18 mouse cellular contexts compared by ENCODE assay signal in genomic region chr8:64768645-64769044, GRCm38 (mm10). TPM values are rescaled to one million over a fixed set of nuclear protein-coding genes. Genes with fewer than 3 reads are reported as not detected.
A peak's percentile ranks its signal among the peaks of the same experiment; 100 is the strongest.
DNase-seq lines count a peak whose midpoint lies in the region; ATAC-seq lines count a peak whose summit lies in the region.
"Had no signal": no experiment of that assay in that cellular context is flagged by ENCODE, and none has a peak within 500 bp of the region (broad histone marks: within the 10 kb centered on the region; RNA-seq: fewer than 3 reads in every experiment).

No protein-coding gene starts in this region.

- peak; percentile 30 to 49; a peak in 3 of 4 replicates for ATAC-seq in hematopoietic stem cell, adult 5-6 weeks (replicated peaks in 1 of 2; ENCODE audit: insufficient read depth in 1 of 2, low FRiP score in 2 of 2, low TSS enrichment in 1 of 2, low read depth in 1 of 2, poor library complexity in 2 of 2, severe bottlenecking in 2 of 2)
- ATAC-seq in neutrophil, adult 5-6 weeks (ENCODE audit: extremely low read depth, insufficient number of reproducible peaks, low FRiP score, poor library complexity, severe bottlenecking) = peak; percentile 36
- ATAC-seq in frontal cortex, adult (ENCODE audit: low TSS enrichment) = no peak
- ATAC-seq: CD4-positive, CD25-positive, alpha-beta regulatory T cell, adult 4 months; forebrain, postnatal 0 days; intestine, postnatal 0 days had no signal

- DNase-seq in heart, adult 11 months = peak; percentile 39
- DNase-seq in heart, adult 9 months (ENCODE audit: low spot score in 2 of 2) = no peak
- DNase-seq in thymus, postnatal 25 days = no peak
- DNase-seq: adrenal gland, adult 2 months; adrenal gland, postnatal 14 days; cerebellum, adult 11 months; cerebellum, adult 2 months; cerebellum, adult 9-11 months; cerebellum, postnatal 36 days; forebrain, postnatal 0 days; gastrocnemius, postnatal 25 days; heart, postnatal 10 days; heart, postnatal 36 days had no signal

RNA-seq across cellular contexts. Expression of gene Msmo1, which starts 35.1 kb away (rescaled TPM):
- 72.7 and 85.3 TPM in 2 replicates for total RNA-seq in hematopoietic stem cell, adult 5-6 weeks (2017)
- total RNA-seq in neutrophil, adult 5-6 weeks (2017) = 41.7 and 45.2 TPM in 2 replicates
